Comparison of ENCODE assay signal across 23 mouse cellular contexts in genomic region chr8:61705491-61705890, GRCm38 (mm10).
A peak's percentile ranks its signal among the peaks of the same experiment; 100 is the strongest.
DNase-seq lines count a peak whose midpoint lies in the region; ATAC-seq and TF ChIP-seq lines count a peak whose summit lies in the region.
"Had no signal": no experiment of that assay in that cellular context is flagged by ENCODE, and none has a peak within 500 bp of the region (broad histone marks: within the 10 kb centered on the region; RNA-seq: fewer than 3 reads in every experiment).

No protein-coding gene starts in this region.

- peak; percentile 13 to 18 for DNase-seq in cerebellum, postnatal 14 days
- DNase-seq in left cerebral cortex, postnatal 4 days: peak; percentile 18
- DNase-seq in left cerebral cortex, adult 2 months (ENCODE audit: extremely low spot score in 1 of 2, low spot score in 2 of 2): no peak
- DNase-seq in retina, embryonic 14.5 days (ENCODE audit: low spot score): peak; percentile 77
- no peak for DNase-seq in lung, adult 18-20 months
- DNase-seq: adrenal gland, adult 8-10 months; adrenal gland, postnatal 25 days; B cell, adult 2 months; cerebellum, adult 18-20 months; cerebellum, adult 9-11 months; gastrocnemius, postnatal 10 days; gastrocnemius, postnatal 36 days; heart, postnatal 10 days; heart, postnatal 36 days had no signal

- TF ChIP-seq CTCF in left cerebral cortex, adult 2 months (IDR thresholded peaks at IDR 0.05): no peak

- no peak overlapping the region for H3K27ac ChIP-seq in left cerebral cortex, adult 2 months
- H3K27ac ChIP-seq: forebrain, embryonic 10.5 days; forebrain, embryonic 13.5 days; heart, embryonic 15.5 days; hindbrain, embryonic 10.5 days; hindbrain, embryonic 14.5 days had no signal

- intact Hi-C loops in left cerebral cortex, postnatal 4 days (cut with DNase I): no loop called here
- intact Hi-C loops in left cerebral cortex, adult 2 months (cut with DNase I): no loop called here

- no peak for ATAC-seq in cerebellum, adult (ENCODE audit: insufficient number of reproducible peaks, low FRiP score, low TSS enrichment)
- ATAC-seq: forebrain, embryonic 13.5 days; forebrain, embryonic 16.5 days; intestine, postnatal 0 days had no signal

- H3K4me3 ChIP-seq in left cerebral cortex, adult 2 months: no peak overlapping the region
- H3K4me3 ChIP-seq: forebrain, embryonic 10.5 days; forebrain, embryonic 13.5 days; heart, embryonic 12.5 days; heart, embryonic 15.5 days; hindbrain, embryonic 10.5 days had no signal

Comparison
In these comparisons a context has a peak if more than half of its experiments do, and no peak if none do; other contexts are left out.
1. DNase-seq: peak in cerebellum, postnatal 14 days (2 of 2), left cerebral cortex, postnatal 4 days (single experiment) and retina, embryonic 14.5 days (single experiment); none in left cerebral cortex, adult 2 months (0 of 2) and lung, adult 18-20 months (0 of 2).